Mouse (Mus musculus) c-Kit-positive CD71-positive TER-119-positive erythroid progenitor cells, embryonic 14.5 days (primary cell): Measurements from ENCODE around the gene Snx29.

Experiments
- DNase-seq: peaks from one replicate; pipeline ENCODE4 v3.0.0-alpha.2; 2013; ENCODE audit warnings: low spot score

Snx29 gene

GRCm38 (mm10) chr16:11729815-11730214 is 407.1 kb downstream of the Snx29 start:
- no peak for DNase-seq

GRCm38 (mm10) chr16:11731014-11731535 is 408.4 kb downstream of the Snx29 start:
- no peak for DNase-seq

GRCm38 (mm10) chr16:11738341-11738740 is 415.6 kb downstream of the Snx29 start:
- peak; percentile 12 for DNase-seq

GRCm38 (mm10) chr16:11741951-11742350 is 419.2 kb downstream of the Snx29 start:
- no peak for DNase-seq

- DNase-seq, result no peak
Measured at GRCm38 (mm10) chr16:11742351-11742750, 419.6 kb downstream of the Snx29 start.

GRCm38 (mm10) chr16:11743013-11743412 is 420.3 kb downstream of the Snx29 start:
- no peak for DNase-seq

GRCm38 (mm10) chr16:11743724-11744123 is 421.0 kb downstream of the Snx29 start:
- no peak for DNase-seq

GRCm38 (mm10) chr16:11746036-11746435 is 423.3 kb downstream of the Snx29 start:
- DNase-seq, result no peak

- DNase-seq, result no peak
Measured at GRCm38 (mm10) chr16:11747867-11748266, 425.2 kb downstream of the Snx29 start.

- DNase-seq, result no peak
Measured at GRCm38 (mm10) chr16:11749111-11749510, 426.4 kb downstream of the Snx29 start.

GRCm38 (mm10) chr16:11750605-11751004 is 427.9 kb downstream of the Snx29 start:
- DNase-seq, result no peak

GRCm38 (mm10) chr16:11752557-11752956 is 429.8 kb downstream of the Snx29 start:
- DNase-seq, result no peak

GRCm38 (mm10) chr16:11753466-11753865 is 430.8 kb downstream of the Snx29 start:
- DNase-seq, result no peak

GRCm38 (mm10) chr16:11754136-11754535 is 431.4 kb downstream of the Snx29 start:
- DNase-seq, result no peak

GRCm38 (mm10) chr16:11755281-11756066 is 432.8 kb downstream of the Snx29 start:
- no peak for DNase-seq

GRCm38 (mm10) chr16:11756598-11757245 is 434.0 kb downstream of the Snx29 start:
- DNase-seq, result no peak

GRCm38 (mm10) chr16:11757471-11757870 is 434.8 kb downstream of the Snx29 start:
- DNase-seq, result no peak

GRCm38 (mm10) chr16:11757951-11758350 is 435.2 kb downstream of the Snx29 start:
- no peak for DNase-seq

GRCm38 (mm10) chr16:11772318-11772717 is 449.6 kb downstream of the Snx29 start:
- DNase-seq, result no peak

- DNase-seq, result no peak
Measured at GRCm38 (mm10) chr16:11774321-11774720, 451.6 kb downstream of the Snx29 start.

GRCm38 (mm10) chr16:11776528-11776927 is 453.8 kb downstream of the Snx29 start:
- no peak for DNase-seq

- DNase-seq, result no peak
Measured at GRCm38 (mm10) chr16:11778191-11778590, 455.5 kb downstream of the Snx29 start.
